Mouse (Mus musculus): ENCODE measurements around the gene Gfpt1. TPM values are rescaled to one million over a fixed set of nuclear protein-coding genes. Genes with fewer than 3 reads are reported as not detected.
A peak's percentile ranks its signal among the peaks of the same experiment; 100 is the strongest.

Gfpt1 gene
- polyA plus RNA-seq, 1 experiment: 11.5 TPM

DNA sequence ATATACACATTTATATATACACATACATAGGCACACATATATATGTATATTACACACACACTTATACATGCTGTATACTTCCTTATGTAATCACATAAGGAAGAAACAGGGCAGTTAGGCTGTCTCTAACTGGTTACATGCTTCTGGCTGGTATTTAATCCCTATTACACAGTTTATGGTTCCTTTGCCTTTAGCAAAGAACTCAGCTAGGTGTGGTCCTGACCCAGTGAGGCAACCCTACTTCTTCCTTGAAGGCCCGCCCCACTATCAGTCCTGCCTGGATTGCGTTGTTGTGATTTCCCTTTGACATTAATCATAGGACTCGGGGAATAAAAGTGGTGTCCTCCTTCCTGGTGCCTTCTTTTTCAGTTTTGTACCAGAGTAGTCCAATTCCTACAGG lies 8.3 kb upstream of the Gfpt1 start:
- WGBS: 64% methylated on average over 3 of the region's 3 CpGs
- no peak for TF ChIP-seq CTCF (IDR thresholded peaks at IDR 0.05; ENCODE audit: control insufficient read depth, insufficient read depth, low read length)
- TF ChIP-seq POLR2A (IDR thresholded peaks at IDR 0.05; ENCODE audit: borderline replicate concordance, control insufficient read depth, low read depth, low read length): no peak
- Histone ChIP-seq H3K4me3 (replicated peaks; ENCODE audit: control insufficient read depth, low read depth, low read length) (no peak overlapping the region), H3K4me1 (ENCODE audit: control insufficient read depth, insufficient read depth, low read length) (peaks cover 7% of the 10 kb centered on the region; the same call in 1 of the 2 replicates), H3K27ac (ENCODE audit: control insufficient read depth, insufficient read depth, low read depth, low read length, poor library complexity) (no peak overlapping the region)

DNA sequence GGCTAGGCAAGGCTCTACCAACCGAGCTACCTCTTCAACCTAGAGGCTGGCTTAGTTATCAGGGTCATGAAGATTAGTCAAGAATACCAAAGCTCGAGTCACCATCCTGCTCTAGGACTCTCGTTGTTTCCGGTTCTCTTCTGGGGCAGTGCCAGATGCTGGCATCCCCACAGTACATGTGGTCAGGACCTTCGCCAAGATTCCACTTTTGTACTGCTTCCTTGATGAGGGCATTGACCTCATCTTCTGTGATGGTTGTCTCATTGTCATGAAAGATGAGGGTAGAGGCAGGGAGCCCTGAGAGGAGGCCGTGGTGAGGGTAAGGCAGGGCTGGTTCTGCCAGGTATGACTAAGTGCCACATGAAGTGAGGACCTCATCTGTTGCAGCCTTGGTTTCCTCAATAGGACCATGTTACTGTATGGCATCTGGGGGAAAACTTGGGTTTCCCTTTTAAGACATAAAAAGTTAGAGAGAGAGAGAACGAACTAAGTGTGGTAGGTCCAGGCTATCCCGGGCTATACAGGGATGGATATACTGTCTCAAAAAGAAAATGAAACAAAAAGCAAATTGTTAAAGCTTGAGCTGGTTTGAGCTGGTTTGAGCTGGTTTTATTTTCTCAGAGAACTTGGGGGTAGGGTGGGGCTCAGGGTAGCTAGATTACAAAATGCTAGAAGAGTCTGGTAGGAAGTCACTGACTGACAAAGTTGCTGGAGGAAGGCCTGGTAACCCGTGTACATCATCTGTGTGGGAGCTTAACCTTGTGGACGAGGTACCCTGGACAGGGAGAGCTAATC lies 4.6 kb upstream of the Gfpt1 start:
- Histone ChIP-seq H3K4me1 (ENCODE audit: control insufficient read depth, insufficient read depth, low read length) (peaks cover 8% of the 10 kb centered on the region; the same call in 1 of the 2 replicates), H3K27ac (ENCODE audit: control insufficient read depth, insufficient read depth, low read depth, low read length, poor library complexity) (peak overlapping the region; percentile 73), H3K4me3 (replicated peaks; ENCODE audit: control insufficient read depth, low read depth, low read length) (peak overlapping the region; percentile 10)
- 23% methylated on average over 10 of the region's 10 CpGs for WGBS
- TF ChIP-seq CTCF (IDR thresholded peaks at IDR 0.05; ENCODE audit: control insufficient read depth, insufficient read depth, low read length) (no peak), POLR2A (IDR thresholded peaks at IDR 0.05; ENCODE audit: borderline replicate concordance, control insufficient read depth, low read depth, low read length) (no peak)

DNA sequence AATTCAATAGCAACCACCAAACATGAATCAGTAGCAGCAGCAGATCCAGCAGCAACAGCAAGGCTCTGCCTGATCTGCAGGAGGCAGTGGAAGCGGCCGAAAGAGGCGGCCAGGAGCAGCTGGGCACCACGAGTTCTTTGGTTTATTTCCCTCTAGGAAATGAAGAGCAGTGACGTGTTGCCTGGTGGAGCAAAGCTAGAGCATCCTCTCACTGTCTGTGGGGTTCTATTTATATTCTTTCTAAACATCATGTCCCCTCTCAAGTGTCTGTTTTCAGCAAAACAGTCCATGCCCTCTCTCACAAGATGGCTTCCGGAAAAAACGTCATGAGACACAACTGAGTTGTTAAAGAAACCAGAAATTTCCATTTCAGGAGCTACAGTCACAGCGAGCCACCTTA lies 3.5 kb upstream of the Gfpt1 start:
- Histone ChIP-seq H3K4me1 (ENCODE audit: control insufficient read depth, insufficient read depth, low read length) (peaks cover 8% of the 10 kb centered on the region; the same call in 1 of the 2 replicates), H3K27ac (ENCODE audit: control insufficient read depth, insufficient read depth, low read depth, low read length, poor library complexity) (no peak overlapping the region), H3K4me3 (replicated peaks; ENCODE audit: control insufficient read depth, low read depth, low read length) (no peak overlapping the region)
- TF ChIP-seq POLR2A (IDR thresholded peaks at IDR 0.05; ENCODE audit: borderline replicate concordance, control insufficient read depth, low read depth, low read length) (no peak), CTCF (IDR thresholded peaks at IDR 0.05; ENCODE audit: control insufficient read depth, insufficient read depth, low read length) (no peak)
- 84% methylated on average over 8 of the region's 8 CpGs for WGBS

DNA sequence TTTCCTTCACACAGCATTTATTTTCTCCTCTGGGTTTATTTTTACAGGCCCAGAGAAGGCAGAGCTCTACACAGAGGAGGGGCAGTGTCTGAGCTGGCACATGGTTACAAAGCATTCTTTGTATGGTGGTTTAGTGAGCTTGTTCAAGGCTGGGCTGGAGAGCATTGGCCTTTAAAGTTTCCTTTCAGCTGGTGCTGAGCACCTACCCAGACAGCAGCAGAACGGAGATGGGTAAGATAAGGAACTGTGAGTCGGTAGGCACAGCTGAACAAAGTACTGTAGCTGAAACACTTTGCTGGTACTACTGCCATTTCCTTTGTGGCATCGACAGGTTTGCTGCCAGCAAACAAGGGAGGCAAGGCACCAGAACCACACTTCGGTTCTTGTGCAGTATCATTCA lies 1.7 kb upstream of the Gfpt1 start:
- whole genome bisulfite sequencing: 19% methylated on average over 4 of the region's 4 CpGs
- peaks cover 5% of the 10 kb centered on the region; the same call in 1 of the 2 replicates for H3K4me1 ChIP-seq (ENCODE audit: control insufficient read depth, insufficient read depth, low read length)
- H3K27ac ChIP-seq (ENCODE audit: control insufficient read depth, insufficient read depth, low read depth, low read length, poor library complexity): 0 out of 2 replicates have a peak overlapping the region, but pooled peaks have one; percentile 58
- TF ChIP-seq POLR2A (IDR thresholded peaks at IDR 0.05; ENCODE audit: borderline replicate concordance, control insufficient read depth, low read depth, low read length) (no peak), CTCF (IDR thresholded peaks at IDR 0.05; ENCODE audit: control insufficient read depth, insufficient read depth, low read length) (no peak)
- H3K4me3 ChIP-seq (replicated peaks; ENCODE audit: control insufficient read depth, low read depth, low read length): no peak overlapping the region

DNA sequence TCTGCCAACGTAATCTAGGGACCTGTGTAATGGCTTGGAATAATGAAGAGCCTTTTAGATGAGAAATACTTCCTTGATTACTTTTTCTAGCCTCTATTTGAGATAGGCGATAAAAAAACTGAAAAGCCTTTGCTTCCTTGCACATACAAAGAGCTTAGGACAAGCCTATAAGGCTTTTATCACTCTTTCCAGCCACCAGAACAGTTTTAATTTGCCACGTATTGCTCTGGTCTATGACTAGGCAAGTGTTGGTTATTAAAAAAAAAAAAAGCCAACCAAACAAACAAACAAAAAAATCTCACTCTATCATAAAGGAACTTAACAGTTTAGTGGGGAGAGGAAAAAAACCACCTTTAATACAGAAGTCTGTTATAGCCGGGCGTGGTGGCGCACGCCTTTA lies 1.2 kb upstream of the Gfpt1 start:
- TF ChIP-seq POLR2A (IDR thresholded peaks at IDR 0.05; ENCODE audit: borderline replicate concordance, control insufficient read depth, low read depth, low read length) (no peak), CTCF (IDR thresholded peaks at IDR 0.05; ENCODE audit: control insufficient read depth, insufficient read depth, low read length) (no peak)
- WGBS: 62% methylated on average over 7 of the region's 7 CpGs
- Histone ChIP-seq H3K27ac (ENCODE audit: control insufficient read depth, insufficient read depth, low read depth, low read length, poor library complexity) (0 out of 2 replicates have a peak overlapping the region, but pooled peaks have one; percentile 58), H3K4me3 (replicated peaks; ENCODE audit: control insufficient read depth, low read depth, low read length) (no peak overlapping the region), H3K4me1 (ENCODE audit: control insufficient read depth, insufficient read depth, low read length) (peaks cover 5% of the 10 kb centered on the region; the same call in 1 of the 2 replicates)

DNA sequence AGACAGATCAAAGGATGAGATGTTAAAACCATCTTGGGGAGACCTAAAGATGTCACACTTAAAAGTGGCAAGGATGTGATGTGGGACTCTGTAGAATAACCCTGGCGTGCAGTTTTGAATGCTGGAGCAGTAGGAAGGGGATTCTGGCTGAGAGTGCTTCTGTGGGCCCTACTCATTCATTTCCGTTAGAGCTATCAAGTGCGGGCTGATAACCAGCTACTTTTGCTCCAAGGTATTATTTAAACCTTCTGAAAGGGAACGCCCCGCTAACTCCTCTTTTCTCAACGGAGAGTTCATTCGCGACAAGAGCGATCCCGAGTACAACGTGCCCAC lies 676 bp upstream of the Gfpt1 start:
- Histone ChIP-seq H3K27ac (ENCODE audit: control insufficient read depth, insufficient read depth, low read depth, low read length, poor library complexity) (peak overlapping the region; percentile 96), H3K4me3 (replicated peaks; ENCODE audit: control insufficient read depth, low read depth, low read length) (peak overlapping the region; percentile 95), H3K4me1 (ENCODE audit: control insufficient read depth, insufficient read depth, low read length) (peaks cover 5% of the 10 kb centered on the region; the same call in 1 of the 2 replicates)
- TF ChIP-seq CTCF (IDR thresholded peaks at IDR 0.05; ENCODE audit: control insufficient read depth, insufficient read depth, low read length): no peak
- no peak for TF ChIP-seq POLR2A (IDR thresholded peaks at IDR 0.05; ENCODE audit: borderline replicate concordance, control insufficient read depth, low read depth, low read length)
- WGBS: 2% methylated on average over 11 of the region's 11 CpGs

DNA sequence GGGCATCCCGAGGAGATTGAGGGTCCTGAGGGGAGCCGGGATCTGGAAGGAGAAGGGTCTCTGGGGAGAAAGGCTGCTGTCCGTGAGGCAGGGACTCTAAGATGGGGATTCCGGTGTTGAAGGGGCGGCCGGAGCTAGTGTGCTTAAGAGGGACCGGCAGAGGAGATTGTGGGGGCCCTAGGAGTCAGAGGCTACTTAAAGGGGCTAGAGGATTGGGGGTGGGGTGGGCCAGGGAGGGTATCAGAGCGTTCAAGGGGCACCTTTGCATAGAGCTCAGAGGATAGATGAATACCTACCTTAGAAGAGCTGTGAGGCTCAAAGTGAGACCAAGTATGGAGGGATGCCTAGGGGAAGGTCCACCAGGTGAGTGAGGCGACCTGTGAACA lies 478 bp downstream of the Gfpt1 start:
- Histone ChIP-seq H3K4me3 (replicated peaks; ENCODE audit: control insufficient read depth, low read depth, low read length) (peak overlapping the region; percentile 88), H3K4me1 (ENCODE audit: control insufficient read depth, insufficient read depth, low read length) (peaks cover 1% of the 10 kb centered on the region; the same call in 1 of the 2 replicates), H3K27ac (ENCODE audit: control insufficient read depth, insufficient read depth, low read depth, low read length, poor library complexity) (peak overlapping the region; percentile 96)
- WGBS: 10% methylated on average over 9 of the region's 9 CpGs
- TF ChIP-seq CTCF (IDR thresholded peaks at IDR 0.05; ENCODE audit: control insufficient read depth, insufficient read depth, low read length) (no peak), POLR2A (IDR thresholded peaks at IDR 0.05; ENCODE audit: borderline replicate concordance, control insufficient read depth, low read depth, low read length) (no peak)

DNA sequence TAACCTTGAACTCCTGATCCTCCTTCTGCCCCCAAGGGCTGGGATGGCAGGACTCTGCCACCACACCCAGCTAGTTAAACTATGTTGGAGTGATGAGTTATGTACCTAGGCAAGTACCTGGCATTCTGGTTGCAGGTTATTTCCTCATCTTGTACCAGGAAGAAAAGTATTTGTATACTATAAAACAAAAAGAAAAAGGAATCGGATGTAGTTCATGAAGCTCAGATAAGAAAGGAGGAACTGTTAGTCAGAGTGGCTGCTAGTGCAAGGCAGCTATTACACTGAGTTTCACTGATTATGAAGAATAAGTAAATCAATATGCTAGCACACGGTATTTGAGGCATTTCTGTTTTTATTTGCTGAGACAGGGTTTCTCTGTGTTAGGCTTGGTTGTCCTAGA lies 2.2 kb downstream of the Gfpt1 start:
- H3K4me3 ChIP-seq (replicated peaks; ENCODE audit: control insufficient read depth, low read depth, low read length): no peak overlapping the region
- no peak overlapping the region for H3K27ac ChIP-seq (ENCODE audit: control insufficient read depth, insufficient read depth, low read depth, low read length, poor library complexity)
- TF ChIP-seq CTCF (IDR thresholded peaks at IDR 0.05; ENCODE audit: control insufficient read depth, insufficient read depth, low read length): no peak
- TF ChIP-seq POLR2A (IDR thresholded peaks at IDR 0.05; ENCODE audit: borderline replicate concordance, control insufficient read depth, low read depth, low read length): no peak
- peaks cover 1% of the 10 kb centered on the region; the same call in 1 of the 2 replicates for H3K4me1 ChIP-seq (ENCODE audit: control insufficient read depth, insufficient read depth, low read length)
- WGBS: 45% methylated on average over 2 of the region's 2 CpGs

Measured in bone marrow, adult 2 months (tissue).